In the genomic region with DNA sequence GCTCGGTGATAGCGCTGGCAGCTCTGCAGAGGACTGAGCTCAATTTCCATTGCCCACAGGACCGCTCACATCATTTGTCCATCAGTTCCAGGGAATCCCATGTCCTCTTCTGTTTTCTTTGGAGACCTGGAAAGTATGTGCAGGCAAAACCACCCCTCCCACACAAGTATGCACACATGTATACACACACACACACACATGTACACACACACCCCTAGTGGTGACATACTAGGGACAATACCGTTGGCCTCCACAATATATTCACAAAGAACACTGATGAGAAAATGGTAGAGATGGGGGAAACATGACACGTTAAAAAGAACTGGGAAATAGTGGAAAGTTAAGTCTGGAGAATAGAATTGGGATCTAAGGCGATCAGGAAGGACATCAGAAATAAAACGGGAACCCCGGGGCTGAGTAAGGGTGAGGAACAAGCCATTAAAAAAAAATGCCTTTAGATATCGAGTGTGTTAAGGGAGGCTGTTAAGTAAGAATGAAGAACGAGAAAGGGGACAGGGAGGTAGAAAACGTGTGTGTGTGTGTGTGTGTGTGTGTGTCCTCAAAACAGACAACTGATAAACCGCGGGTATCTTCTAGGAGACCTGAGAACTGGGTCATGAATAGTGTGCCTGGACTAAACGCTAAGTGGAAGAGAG, we compare ENCODE assay signal across 8 mouse cellular contexts. TPM values are rescaled to one million over a fixed set of nuclear protein-coding genes. Genes with fewer than 3 reads are reported as not detected.
DNase-seq lines count a peak whose midpoint lies in the region; ATAC-seq and TF ChIP-seq lines count a peak whose summit lies in the region.

No protein-coding gene starts in this region.

- H3K4me1 ChIP-seq in heart, embryonic 12.5 days (replicated peaks), result peaks cover 41% of the 10 kb centered on the region
- peaks cover 3% of the 10 kb centered on the region for H3K4me1 ChIP-seq in ES-Bruce4 (ENCODE audit: control insufficient read depth, insufficient read depth, low read length)
- H3K4me1 ChIP-seq in hindbrain, embryonic 14.5 days (replicated peaks; ENCODE audit: control insufficient read depth, insufficient read depth, low read length), result peaks cover 29% of the 10 kb centered on the region
- H3K4me1 ChIP-seq in midbrain, embryonic 12.5 days, result peaks cover 35% of the 10 kb centered on the region

- no peak for TF ChIP-seq POLR2A in ES-Bruce4 (IDR thresholded peaks at IDR 0.05; ENCODE audit: insufficient read depth, low read length)

- H3K9ac ChIP-seq in heart, embryonic 12.5 days, result peak overlapping the region; percentile 96; the same call in 1 of the 2 replicates
- H3K9ac ChIP-seq in ES-Bruce4 (ENCODE audit: low read depth, poor library complexity, severe bottlenecking), result 0 out of 2 replicates have a peak overlapping the region, but pooled peaks have one; percentile 96
- H3K9ac ChIP-seq in hindbrain, embryonic 14.5 days, result no peak overlapping the region
- peak overlapping the region; percentile 95; the same call in 1 of the 2 replicates for H3K9ac ChIP-seq in midbrain, embryonic 12.5 days (replicated peaks)

- H3K4me3 ChIP-seq in heart, embryonic 12.5 days, result peak overlapping the region; percentile 94; the same call in 1 of the 2 replicates
- no peak overlapping the region for H3K4me3 ChIP-seq in ES-Bruce4 (ENCODE audit: low read depth, low read length)
- peak overlapping the region; percentile 74 for H3K4me3 ChIP-seq in hindbrain, embryonic 14.5 days (replicated peaks; ENCODE audit: low read length)
- H3K4me3 ChIP-seq in midbrain, embryonic 12.5 days, result 0 out of 2 replicates have a peak overlapping the region, but pooled peaks have one; percentile 93

- no peak for TF ChIP-seq CTCF in ES-Bruce4 (IDR thresholded peaks at IDR 0.05; ENCODE audit: low read depth, low read length)

- WGBS in heart, embryonic 12.5 days, result 40% methylated on average over 14 of the region's 14 CpGs
- WGBS in hindbrain, embryonic 14.5 days, result 52% methylated on average over 14 of the region's 14 CpGs
- 60% methylated on average over 14 of the region's 14 CpGs for WGBS in midbrain, embryonic 12.5 days

- DNase-seq in heart, postnatal 36 days, result no peak
- no peak for DNase-seq in hindbrain, embryonic 14.5 days (ENCODE audit: low spot score)
- DNase-seq in MN1 (ENCODE audit: low spot score), result no peak
- DNase-seq in cerebellum, adult 9-10 months, result no peak
- no peak for DNase-seq in left cerebral cortex, postnatal 14 days (ENCODE audit: low spot score in 2 of 2)

- no peak for ATAC-seq in heart, embryonic 12.5 days (ENCODE audit: insufficient number of reproducible peaks, low FRiP score)
- ATAC-seq in hindbrain, embryonic 14.5 days (ENCODE audit: low FRiP score), result no peak
- no peak for ATAC-seq in midbrain, embryonic 12.5 days (ENCODE audit: low FRiP score, low read depth)

- peak overlapping the region; percentile 88 for H3K4me2 ChIP-seq in heart, embryonic 12.5 days
- H3K4me2 ChIP-seq in hindbrain, embryonic 14.5 days (replicated peaks), result peak overlapping the region; percentile 74
- H3K4me2 ChIP-seq in midbrain, embryonic 12.5 days (replicated peaks), result peak overlapping the region; percentile 92

- H3K27ac ChIP-seq in heart, embryonic 12.5 days (ENCODE audit: poor library complexity, severe bottlenecking), result peak overlapping the region; percentile 98
- H3K27ac ChIP-seq in ES-Bruce4 (ENCODE audit: insufficient read depth, low read length), result peak overlapping the region; percentile 79
- peak overlapping the region; percentile 87; the same call in 1 of the 2 replicates for H3K27ac ChIP-seq in hindbrain, embryonic 14.5 days
- peak overlapping the region; percentile 94; the same call in 1 of the 2 replicates for H3K27ac ChIP-seq in midbrain, embryonic 12.5 days (replicated peaks)

- peaks cover 12% of the 10 kb centered on the region; the same call in 1 of the 2 replicates for H3K36me3 ChIP-seq in heart, embryonic 12.5 days
- no peaks in the 10 kb centered on the region for H3K36me3 ChIP-seq in ES-Bruce4 (ENCODE audit: control insufficient read depth, insufficient read depth, low read length, poor library complexity, severe bottlenecking)
- no peaks in the 10 kb centered on the region for H3K36me3 ChIP-seq in hindbrain, embryonic 14.5 days (replicated peaks; ENCODE audit: control insufficient read depth, insufficient read depth)
- no peaks in the 10 kb centered on the region for H3K36me3 ChIP-seq in midbrain, embryonic 12.5 days

- H3K27me3 ChIP-seq in heart, embryonic 12.5 days (replicated peaks), result no peaks in the 10 kb centered on the region
- H3K27me3 ChIP-seq in ES-Bruce4 (ENCODE audit: control insufficient read depth, insufficient read depth, low read length, poor library complexity, severe bottlenecking), result no peaks in the 10 kb centered on the region
- H3K27me3 ChIP-seq in hindbrain, embryonic 14.5 days (ENCODE audit: control insufficient read depth, insufficient read depth, low read length), result no peaks in the 10 kb centered on the region
- H3K27me3 ChIP-seq in midbrain, embryonic 12.5 days, result no peaks in the 10 kb centered on the region

- TF ChIP-seq EP300 in ES-Bruce4 (IDR thresholded peaks at IDR 0.05; ENCODE audit: insufficient read depth, low read depth, low read length), result no peak

- intact Hi-C loops in heart, postnatal 36 days (cut with DNase I), result loop anchor here (5.0 kb wide), 1 partner anchor 238 kb away; a partner anchor contains a TSS
- intact Hi-C loops in left cerebral cortex, postnatal 14 days (cut with DNase I), result loop anchor here (5.0 kb wide), 3 partner anchors 38 to 238 kb away; a partner anchor contains a TSS

- H3K9me3 ChIP-seq in heart, embryonic 12.5 days (replicated peaks), result no peaks in the 10 kb centered on the region
- no peaks in the 10 kb centered on the region for H3K9me3 ChIP-seq in ES-Bruce4 (replicated peaks; ENCODE audit: control insufficient read depth, insufficient read depth, low read length, poor library complexity, severe bottlenecking)
- H3K9me3 ChIP-seq in hindbrain, embryonic 14.5 days (ENCODE audit: control insufficient read depth, low read length), result no peaks in the 10 kb centered on the region
- H3K9me3 ChIP-seq in midbrain, embryonic 12.5 days, result no peaks in the 10 kb centered on the region

RNA-seq across cellular contexts. Expression of a gene that starts 1.3 kb away (rescaled TPM):
- polyA plus RNA-seq in heart, embryonic 12.5 days (2016; fragmentation: Nextera tagmentation; extraction: Ambion mirVana), result 94.4 and 96.8 TPM in 2 replicates
- 100 to 1,000 TPM in 1 of 2 experiments, 10 to 100 TPM in 1; 97.1 to 104 TPM for total RNA-seq in heart, postnatal 36 days (2021)
- 49.5 and 56.1 TPM in 2 replicates for polyA plus RNA-seq in ES-Bruce4 (2011; ENCODE audit: insufficient read depth, insufficient read length, low read depth, missing spikeins)
- 292 and 336 TPM in 2 replicates for polyA plus RNA-seq in hindbrain, embryonic 14.5 days (2014; fragmentation: Nextera tagmentation; extraction: Ambion mirVana)
- polyA plus RNA-seq in midbrain, embryonic 12.5 days (2016; fragmentation: Nextera tagmentation; extraction: Ambion mirVana), result 113 and 114 TPM in 2 replicates
- 100 to 1,000 TPM; 387 to 415 TPM for total RNA-seq in left cerebral cortex, postnatal 14 days (2021)

RNA-seq across cellular contexts. Expression of a gene that starts 33.1 kb away (rescaled TPM):
- polyA plus RNA-seq in heart, embryonic 12.5 days (2016; fragmentation: Nextera tagmentation; extraction: Ambion mirVana), result 61.2 and 63.0 TPM in 2 replicates
- total RNA-seq in heart, postnatal 36 days (2021), result 1 to 10 TPM; 2.7 to 5.2 TPM
- polyA plus RNA-seq in ES-Bruce4 (2011; ENCODE audit: insufficient read depth, insufficient read length, low read depth, missing spikeins), result 146 and 158 TPM in 2 replicates
- polyA plus RNA-seq in hindbrain, embryonic 14.5 days (2014; fragmentation: Nextera tagmentation; extraction: Ambion mirVana), result 26.0 and 28.6 TPM in 2 replicates
- 72.9 and 79.5 TPM in 2 replicates for polyA plus RNA-seq in midbrain, embryonic 12.5 days (2016; fragmentation: Nextera tagmentation; extraction: Ambion mirVana)
- 10 to 100 TPM; 20.2 to 25.5 TPM for total RNA-seq in left cerebral cortex, postnatal 14 days (2021)

RNA-seq across cellular contexts. Expression of a gene that starts 36.9 kb away (rescaled TPM):
- polyA plus RNA-seq in heart, embryonic 12.5 days (2016; fragmentation: Nextera tagmentation; extraction: Ambion mirVana), result 8.4 and 9.0 TPM in 2 replicates
- 10 to 100 TPM; 10.3 to 12.3 TPM for total RNA-seq in heart, postnatal 36 days (2021)
- polyA plus RNA-seq in ES-Bruce4 (2011; ENCODE audit: insufficient read depth, insufficient read length, low read depth, missing spikeins), result 15.7 and 21.6 TPM in 2 replicates
- polyA plus RNA-seq in hindbrain, embryonic 14.5 days (2014; fragmentation: Nextera tagmentation; extraction: Ambion mirVana), result 0.75 and 1.1 TPM in 2 replicates
- 3.1 and 4.7 TPM in 2 replicates for polyA plus RNA-seq in midbrain, embryonic 12.5 days (2016; fragmentation: Nextera tagmentation; extraction: Ambion mirVana)
- 1 to 10 TPM; 2.9 to 3.0 TPM for total RNA-seq in left cerebral cortex, postnatal 14 days (2021)

RNA-seq across cellular contexts. Expression of a gene that starts 58.0 kb away (rescaled TPM):
- polyA plus RNA-seq in heart, embryonic 12.5 days (2016; fragmentation: Nextera tagmentation; extraction: Ambion mirVana), result 0.15 and 0.17 TPM in 2 replicates
- total RNA-seq in heart, postnatal 36 days (2021), result under 1 TPM in 1 of 2 experiments, not detected in 1; 0.11 TPM
- polyA plus RNA-seq in ES-Bruce4 (2011; ENCODE audit: insufficient read depth, insufficient read length, low read depth, missing spikeins), result 1.3 and 1.6 TPM in 2 replicates
- 7.5 and 8.0 TPM in 2 replicates for polyA plus RNA-seq in hindbrain, embryonic 14.5 days (2014; fragmentation: Nextera tagmentation; extraction: Ambion mirVana)
- polyA plus RNA-seq in midbrain, embryonic 12.5 days (2016; fragmentation: Nextera tagmentation; extraction: Ambion mirVana), result 2.6 and 3.9 TPM in 2 replicates
- 10 to 100 TPM; 36.5 to 39.7 TPM for total RNA-seq in left cerebral cortex, postnatal 14 days (2021)
